Mouse (Mus musculus): Measurements from ENCODE around the gene Exo5. TPM values are rescaled to one million over a fixed set of nuclear protein-coding genes. Genes with fewer than 3 reads are reported as not detected.

Gene Exo5
- total and polyA plus RNA-seq, 3 experiments = 18.1 to 20.6 TPM; not detected in 1

GRCm38 (mm10) chr4:120894584-120894983 lies 30.2 kb downstream of the Exo5 start:
- no peak for TF ChIP-seq ZMIZ1 (IDR thresholded peaks at IDR 0.05; ENCODE audit: low read depth, low read length)
- no peak for TF ChIP-seq ZC3H11A (IDR thresholded peaks at IDR 0.05; ENCODE audit: low read depth, low read length)
- no peak for TF ChIP-seq GATA1 (IDR thresholded peaks at IDR 0.05; ENCODE audit: low read depth, low read length)
- no peak for TF ChIP-seq MYC (IDR thresholded peaks at IDR 0.05; ENCODE audit: low read depth, low read length)
- TF ChIP-seq POLR2AphosphoS5 (IDR thresholded peaks at IDR 0.05; ENCODE audit: borderline replicate concordance, low read depth, low read length) = no peak
- TF ChIP-seq RAD21 (IDR thresholded peaks at IDR 0.05; ENCODE audit: low read depth, low read length) = no peak
- no peak for TF ChIP-seq SMC3 (IDR thresholded peaks at IDR 0.05; ENCODE audit: low read depth, low read length)
- no peak for TF ChIP-seq JUND (IDR thresholded peaks at IDR 0.05; ENCODE audit: low read depth, low read length)
- no peak for TF ChIP-seq BHLHE40 (IDR thresholded peaks at IDR 0.05; ENCODE audit: borderline replicate concordance, low read depth, low read length)
- TF ChIP-seq RCOR1 (IDR thresholded peaks at IDR 0.05; ENCODE audit: low read depth, low read length) = no peak
- no peaks in the 10 kb centered on the region for H3K4me1 ChIP-seq (ENCODE audit: control insufficient read depth in 1 of 2, insufficient read depth in 2 of 2, low read length in 2 of 2)
- H3K9me3 ChIP-seq (replicated peaks; ENCODE audit: insufficient read depth, low read length) = no peaks in the 10 kb centered on the region
- H3K27ac ChIP-seq (ENCODE audit: control insufficient read depth, low read depth, low read length) = no peak overlapping the region
- no peak overlapping the region for H3K4me3 ChIP-seq (ENCODE audit: control insufficient read depth in 1 of 2, insufficient read depth in 1 of 2, low read depth in 2 of 2, low read length in 2 of 2)
- H3K79me2 ChIP-seq (ENCODE audit: control insufficient read depth, insufficient read depth, low read length, poor library complexity) = no peaks in the 10 kb centered on the region
- H3K36me3 ChIP-seq (ENCODE audit: control insufficient read depth in 1 of 2, insufficient read depth in 2 of 2, low read length in 2 of 2) = no peaks in the 10 kb centered on the region
- H3K9ac ChIP-seq (ENCODE audit: control insufficient read depth, low read depth, low read length, poor library complexity, severe bottlenecking) = no peak overlapping the region
- peaks cover 0 to 2% of the 10 kb centered on the region in 2 experiments; a peak in 3 of 4 replicates for H3K27me3 ChIP-seq (ENCODE audit: control insufficient read depth in 1 of 2, insufficient read depth in 2 of 2, low read length in 2 of 2)
- DNase-seq (ENCODE audit: low read depth, low spot score) = no peak

- no peak for DNase-seq (ENCODE audit: low read depth, low spot score)
- H3K9ac ChIP-seq (ENCODE audit: control insufficient read depth, low read depth, low read length, poor library complexity, severe bottlenecking) = no peak overlapping the region
- H3K9me3 ChIP-seq (replicated peaks; ENCODE audit: insufficient read depth, low read length) = no peaks in the 10 kb centered on the region
- H3K79me2 ChIP-seq (ENCODE audit: control insufficient read depth, insufficient read depth, low read length, poor library complexity) = no peaks in the 10 kb centered on the region
- H3K27ac ChIP-seq (ENCODE audit: control insufficient read depth, low read depth, low read length) = no peak overlapping the region
- H3K4me1 ChIP-seq (ENCODE audit: control insufficient read depth in 1 of 2, insufficient read depth in 2 of 2, low read length in 2 of 2) = no peaks in the 10 kb centered on the region
- TF ChIP-seq POLR2AphosphoS5 (IDR thresholded peaks at IDR 0.05; ENCODE audit: borderline replicate concordance, low read depth, low read length) (no peak), EP300 (IDR thresholded peaks at IDR 0.05; ENCODE audit: low read depth in 1 of 2, low read length in 2 of 2) (no peak), ELF1 (IDR thresholded peaks at IDR 0.05; ENCODE audit: low read depth, low read length) (no peak), SIN3A (IDR thresholded peaks at IDR 0.05; ENCODE audit: low read length) (no peak), TBP (IDR thresholded peaks at IDR 0.05; ENCODE audit: low read depth, low read length) (no peak)
- no peak overlapping the region for H3K4me3 ChIP-seq (ENCODE audit: control insufficient read depth in 1 of 2, insufficient read depth in 1 of 2, low read depth in 2 of 2, low read length in 2 of 2)
- no peaks in the 10 kb centered on the region for H3K36me3 ChIP-seq (ENCODE audit: control insufficient read depth in 1 of 2, insufficient read depth in 2 of 2, low read length in 2 of 2)
- peaks cover 0 to 2% of the 10 kb centered on the region in 2 experiments; a peak in 3 of 4 replicates for H3K27me3 ChIP-seq (ENCODE audit: control insufficient read depth in 1 of 2, insufficient read depth in 2 of 2, low read length in 2 of 2)
Measured at GRCm38 (mm10) chr4:120893656-120894401, 31.0 kb downstream of the Exo5 start.

Measured in MEL (cell line).